Mouse (Mus musculus) urinary bladder, adult 18-20 months (tissue): ENCODE measurements around the gene Glud1.
"Not testable (repeated sequence)": the region's sequence is repeated elsewhere in the genome, so short reads cannot be mapped to it uniquely, and the experiment has no call there.

Source experiments
- DNase-seq, 2 experiments: peaks; one replicate each; pipeline ENCODE4 v3.0.0; 2022; ENCODE audit warnings: low spot score in 2 of 2, mixed read lengths in 2 of 2

The Glud1 gene

DNA sequence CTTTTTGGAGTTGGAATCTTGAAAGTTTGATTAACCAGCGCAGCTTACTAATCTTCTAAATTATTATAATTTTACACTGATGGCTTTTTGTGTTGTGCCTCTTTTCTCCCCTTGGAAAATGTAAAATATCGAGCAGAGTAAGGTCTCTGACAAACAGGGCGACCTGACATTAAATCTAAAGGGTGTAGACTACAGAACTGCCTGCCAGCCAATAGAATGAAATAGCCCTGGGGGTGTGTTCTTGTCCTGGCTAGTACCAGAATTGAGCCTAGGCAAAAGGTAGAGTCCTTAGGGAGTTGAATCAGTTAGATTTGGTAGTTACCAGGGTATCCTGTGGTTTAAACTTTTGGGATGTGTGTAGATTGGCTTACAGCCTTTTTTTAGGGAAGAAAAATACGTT lies 1.2 kb downstream of the Glud1 start:
- DNase-seq = no peak

DNA sequence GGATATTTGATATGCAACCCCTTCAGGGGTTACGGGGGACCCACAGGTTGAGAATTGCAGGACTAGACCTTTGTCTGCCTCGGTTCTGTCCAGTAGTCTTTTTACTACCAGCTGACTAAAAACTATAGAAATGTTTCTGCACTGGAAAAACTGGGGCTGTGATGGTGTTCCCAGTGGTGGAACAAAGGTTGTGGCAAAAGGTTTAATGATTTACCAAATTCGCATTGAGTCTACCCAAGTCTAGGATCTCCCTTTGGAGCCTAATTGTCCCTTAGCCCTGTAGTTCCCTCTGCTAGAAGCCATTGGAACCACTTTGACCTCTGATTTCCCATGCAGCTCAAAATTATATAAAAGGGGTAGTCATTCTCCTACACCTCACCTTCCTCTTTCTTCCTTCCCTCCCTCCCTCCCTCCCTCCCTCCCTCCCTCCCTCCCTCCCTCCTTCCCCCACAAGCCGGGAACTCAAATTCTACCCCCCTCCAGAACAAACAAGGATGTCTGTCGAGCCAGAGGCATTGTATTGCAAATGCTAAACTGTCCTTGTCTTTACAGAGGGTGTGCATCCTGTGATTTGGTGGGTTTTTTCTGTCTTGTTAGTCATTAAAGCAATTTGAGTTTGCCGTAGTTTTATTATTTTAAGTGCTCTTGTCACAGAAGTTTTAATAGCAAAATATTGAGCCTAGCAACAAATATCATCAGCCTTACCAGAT lies 2.0 kb downstream of the Glud1 start:
- DNase-seq = no peak

DNA sequence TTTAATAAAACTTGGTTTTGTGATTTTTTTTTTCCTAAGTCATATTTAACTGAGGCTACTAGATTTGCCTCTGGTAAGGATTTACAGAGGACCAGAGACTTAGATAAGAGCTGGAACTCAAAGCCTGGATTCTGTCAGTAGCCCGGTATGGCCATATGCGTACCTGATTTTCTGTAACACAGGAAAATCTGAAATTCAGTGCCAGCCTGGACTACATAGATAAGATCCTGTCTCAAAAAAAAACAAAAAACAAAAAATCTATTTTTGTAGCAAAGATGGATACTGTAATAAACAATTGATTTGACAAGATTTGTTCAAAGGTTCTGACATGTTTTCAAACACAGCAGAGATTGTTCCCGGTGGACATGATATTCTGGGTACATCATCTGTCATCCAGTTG lies 3.1 kb downstream of the Glud1 start:
- no peak for DNase-seq

DNA sequence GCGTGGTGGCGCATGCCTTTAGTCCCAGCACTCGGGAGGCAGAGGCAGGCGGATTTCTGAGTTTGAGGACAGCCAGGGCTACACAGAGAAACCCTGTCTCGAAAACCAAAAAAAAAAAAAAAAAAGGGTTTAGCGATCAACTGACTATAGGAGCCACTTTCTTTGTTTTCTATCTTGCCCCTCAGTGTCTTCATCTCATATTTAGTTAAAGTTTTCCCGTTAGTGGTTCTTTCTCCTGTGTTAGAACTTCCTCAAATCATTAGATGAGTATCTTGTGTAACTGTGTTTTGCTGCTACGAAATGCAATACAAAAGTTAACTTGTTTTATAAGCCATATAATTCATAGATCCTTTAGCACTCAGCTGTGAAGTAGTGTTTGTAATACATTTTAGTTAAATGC lies 3.9 kb downstream of the Glud1 start:
- not testable (repeated sequence) for DNase-seq

DNA sequence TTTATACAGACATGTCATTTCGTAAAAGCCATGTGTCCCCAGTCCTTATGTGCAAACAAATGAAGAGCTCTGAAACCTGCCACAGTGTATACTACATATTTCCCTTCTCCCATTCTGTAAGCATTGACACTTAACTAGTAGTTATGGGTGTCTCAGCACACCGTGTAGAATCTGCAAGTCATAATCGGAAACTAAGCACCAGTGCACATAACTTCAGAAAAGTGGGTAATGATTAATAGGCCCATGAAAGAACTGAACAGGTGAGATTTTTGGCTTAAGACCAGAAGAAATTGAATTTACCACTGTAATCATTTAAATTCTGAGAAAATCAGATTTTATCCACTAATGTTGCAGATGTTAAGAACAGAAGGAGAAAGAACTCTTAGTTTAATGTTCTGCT lies 4.3 kb downstream of the Glud1 start:
- no peak for DNase-seq

DNA sequence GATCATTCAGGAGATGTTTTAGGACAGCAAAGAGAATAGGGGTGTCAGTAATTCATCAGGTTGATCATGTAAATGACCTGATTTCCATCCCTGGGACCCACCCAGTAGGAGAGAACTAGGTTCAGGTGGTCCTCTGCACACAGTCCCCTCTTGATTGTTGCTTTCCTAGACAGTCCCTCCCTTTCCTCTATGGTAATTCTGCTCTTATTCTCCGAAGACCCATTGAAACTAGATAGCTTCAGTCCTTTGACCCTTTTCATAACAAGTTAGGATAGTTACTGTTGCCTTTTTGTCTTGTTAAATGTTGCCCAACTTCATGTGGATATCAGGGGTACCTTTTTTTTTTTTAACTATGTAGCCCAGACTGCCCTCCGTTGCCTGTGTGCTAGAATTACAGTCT lies 5.8 kb downstream of the Glud1 start:
- no peak for DNase-seq

DNA sequence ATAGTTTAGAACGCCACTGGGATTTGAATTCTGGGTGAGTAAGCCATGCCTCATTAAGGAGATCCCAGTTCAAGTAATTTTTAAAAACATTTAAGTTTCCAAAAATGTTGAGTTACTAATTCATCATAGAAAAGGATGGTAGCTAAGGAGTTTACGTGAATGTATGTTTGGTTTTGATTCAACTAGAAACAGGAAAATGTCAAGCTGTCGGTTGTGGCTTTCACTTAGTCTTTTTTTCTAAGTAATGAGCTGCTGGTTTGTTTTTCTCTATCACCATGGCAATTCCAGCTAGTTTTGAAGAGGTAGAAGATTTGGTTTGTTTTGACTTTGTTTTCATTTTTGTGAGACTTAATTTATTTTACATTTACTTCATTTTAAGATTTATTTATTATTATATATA lies 6.9 kb downstream of the Glud1 start:
- DNase-seq = no peak

DNA sequence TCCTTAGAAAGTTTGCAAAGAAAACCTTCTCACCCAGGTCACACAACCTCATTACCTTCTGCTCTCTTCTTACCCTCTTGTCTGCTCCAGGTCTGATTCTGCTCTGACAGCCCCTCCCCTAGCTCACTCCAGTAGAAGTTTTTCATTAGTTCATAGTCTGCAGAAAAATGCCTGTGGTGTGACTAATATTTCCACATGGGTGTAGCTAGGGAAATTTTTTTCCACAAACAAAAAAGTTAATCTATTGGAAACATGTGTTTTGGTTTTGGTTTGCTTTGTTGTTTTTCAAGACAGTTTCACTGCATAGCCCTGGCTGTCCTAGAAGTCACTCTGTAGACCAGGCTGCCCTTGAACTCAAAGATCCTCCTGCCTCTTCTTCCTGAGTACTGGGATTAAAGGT lies 7.6 kb downstream of the Glud1 start:
- DNase-seq = no peak

DNA sequence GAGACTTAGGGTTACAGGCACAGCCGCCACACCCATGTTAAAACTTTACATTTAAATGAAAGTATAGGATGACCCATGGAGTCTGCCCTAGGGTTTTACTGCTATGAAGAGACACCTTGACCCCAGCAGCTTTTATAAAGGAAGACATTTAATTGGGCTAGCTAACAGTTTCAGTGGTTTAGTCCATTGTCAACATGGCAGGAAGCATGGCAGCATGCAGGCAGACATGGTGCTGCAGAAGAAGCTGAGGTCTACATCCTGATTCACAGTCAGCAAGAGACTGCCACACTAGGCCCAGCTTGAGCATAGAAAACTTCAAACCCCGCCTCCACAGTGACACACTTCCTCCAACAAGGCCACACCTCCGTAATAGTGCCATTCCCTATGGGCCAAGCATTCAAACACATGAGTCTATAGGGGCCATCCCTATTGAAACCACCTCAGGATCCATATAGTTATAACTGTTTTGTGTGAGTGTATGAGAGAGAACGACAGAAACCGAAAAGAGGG lies 13.1 kb downstream of the Glud1 start:
- no peak for DNase-seq

DNA sequence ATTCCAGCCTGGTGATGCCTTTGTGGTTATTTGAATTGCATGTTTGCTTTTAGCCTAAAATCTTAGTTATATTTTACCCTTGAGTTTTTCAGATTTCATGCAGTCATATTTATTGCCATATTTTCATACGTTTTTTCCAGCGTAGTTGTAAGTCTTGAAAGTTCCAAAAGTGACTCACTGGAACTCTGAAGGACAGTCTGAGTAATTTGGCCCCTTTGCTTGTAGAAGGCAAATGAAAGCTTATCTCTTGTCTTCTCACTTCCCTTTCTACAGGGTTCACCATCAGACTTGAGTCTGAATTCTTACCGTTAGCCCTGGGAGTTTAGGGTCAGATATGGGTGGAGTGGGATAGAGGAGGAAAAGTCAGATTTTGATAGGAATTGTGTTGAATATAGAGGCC lies 16.1 kb downstream of the Glud1 start:
- no peak for DNase-seq

DNA sequence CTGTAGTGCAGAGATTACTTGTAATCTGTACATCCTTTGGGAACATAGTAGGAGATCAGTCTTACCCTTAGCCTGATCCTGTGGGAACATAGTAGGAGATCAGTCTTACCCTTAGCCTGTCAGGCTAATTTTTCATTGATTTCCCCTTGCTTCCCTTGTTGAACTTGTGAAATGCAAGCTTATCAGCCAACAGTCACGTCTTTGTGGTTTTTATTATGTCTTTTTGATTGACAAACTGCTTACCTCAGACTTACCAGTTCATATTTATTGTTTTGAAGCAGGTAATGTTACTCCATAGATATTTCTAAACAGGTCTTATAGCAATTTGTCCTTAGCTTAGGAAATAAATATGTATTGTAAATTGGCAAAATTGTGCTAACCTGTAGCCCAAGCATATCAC lies 17.1 kb downstream of the Glud1 start:
- DNase-seq = no peak

DNA sequence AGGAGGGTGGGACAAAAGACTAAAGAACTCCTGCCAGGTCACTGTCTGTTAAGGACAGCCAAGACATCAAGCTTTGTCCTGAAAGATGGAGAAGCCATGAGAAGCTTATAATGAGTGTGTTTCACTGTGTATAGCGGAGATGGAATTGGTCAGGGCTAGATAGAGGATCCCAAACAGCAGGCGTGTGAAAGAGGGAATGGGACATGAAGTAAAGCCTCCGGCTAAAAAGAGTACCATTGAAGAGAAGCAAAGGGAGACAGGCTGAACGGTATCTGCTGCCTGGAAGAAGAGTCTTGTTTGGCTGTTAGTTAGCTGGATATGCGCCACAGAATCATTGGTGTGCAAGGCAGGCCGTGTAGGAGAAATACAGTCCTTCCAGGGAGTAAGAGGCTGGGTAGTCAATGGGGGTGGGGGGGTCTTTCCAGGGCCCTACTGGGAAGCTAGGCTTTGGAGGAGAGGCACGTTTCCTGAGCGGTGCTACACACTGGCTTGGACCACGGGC lies 20.2 kb downstream of the Glud1 start:
- no peak for DNase-seq

DNA sequence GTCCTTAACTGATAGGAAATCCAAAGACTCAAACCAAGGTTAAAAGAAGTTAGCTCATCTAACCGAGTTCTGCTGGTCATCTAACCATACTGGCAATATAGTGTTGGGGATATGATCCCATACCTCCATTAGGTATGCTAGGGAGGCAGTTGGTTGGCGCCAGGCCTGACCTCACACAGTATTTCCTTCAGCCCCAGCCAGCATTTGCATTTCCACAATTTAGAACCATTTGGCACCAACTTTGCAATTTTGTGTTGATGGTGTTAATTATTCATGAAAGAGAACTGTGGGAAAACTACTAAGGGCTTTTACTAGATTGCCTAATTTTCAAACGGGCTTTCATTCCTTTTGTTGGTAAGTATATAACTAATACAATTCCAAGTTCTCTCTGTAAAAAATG lies 21.4 kb downstream of the Glud1 start:
- DNase-seq = no peak

DNA sequence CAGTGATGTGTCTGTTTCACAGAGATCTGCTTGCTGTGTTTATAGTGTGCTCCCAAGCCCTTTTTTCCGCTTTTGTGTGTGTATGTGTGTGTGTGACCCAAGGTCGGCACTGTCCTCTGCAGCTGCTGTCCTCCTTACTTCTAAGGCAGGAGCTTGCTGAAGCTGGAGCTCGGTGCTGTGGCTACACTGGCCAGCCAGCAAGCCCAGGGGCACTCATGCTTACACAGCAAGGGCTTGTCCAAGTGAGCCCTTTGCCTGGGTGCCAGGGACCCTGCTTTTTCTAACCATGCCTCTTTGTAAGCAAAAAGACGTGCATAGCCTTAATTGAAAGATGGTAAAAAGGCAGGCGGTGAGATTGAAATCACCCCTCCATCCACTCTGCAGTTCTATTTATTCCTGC lies 21.9 kb downstream of the Glud1 start:
- no peak for DNase-seq

DNA sequence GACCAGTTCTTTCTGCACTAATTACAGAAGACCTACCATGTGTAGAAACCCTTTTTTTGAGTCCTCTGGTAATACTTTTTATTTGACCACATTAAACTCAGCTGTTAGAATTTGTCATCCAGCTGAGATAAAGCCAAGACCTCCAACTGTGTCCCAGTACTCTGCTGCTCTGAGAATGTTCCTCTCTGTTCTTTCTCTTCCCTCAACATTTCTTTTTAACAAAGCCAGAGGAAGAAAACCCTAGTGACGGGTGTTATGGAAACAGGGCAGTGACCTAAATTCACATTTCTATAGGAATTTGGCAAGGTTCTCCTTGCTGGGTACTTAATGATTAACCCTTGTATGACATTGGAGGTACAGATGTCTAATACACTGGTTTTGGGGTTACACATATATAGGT lies 28.9 kb downstream of the Glud1 start:
- DNase-seq = no peak

DNA sequence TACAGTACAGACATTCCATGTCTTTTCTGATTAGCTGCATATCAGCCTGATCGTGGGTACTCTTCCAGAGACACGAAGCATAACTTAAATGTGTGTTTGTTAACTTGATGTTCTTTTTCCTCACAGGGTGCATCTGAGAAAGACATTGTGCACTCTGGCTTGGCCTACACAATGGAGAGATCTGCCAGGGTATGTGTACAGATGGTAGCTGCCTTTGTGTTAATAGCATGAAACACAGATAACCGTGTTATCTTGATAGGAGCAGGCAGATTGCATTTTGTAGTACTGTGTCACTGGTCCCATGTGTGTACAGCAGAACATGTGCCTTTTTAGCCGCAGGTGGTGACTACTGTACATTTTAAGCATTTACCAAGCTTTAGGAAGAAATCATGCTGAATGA lies 31.5 kb downstream of the Glud1 start:
- no peak for DNase-seq

DNA sequence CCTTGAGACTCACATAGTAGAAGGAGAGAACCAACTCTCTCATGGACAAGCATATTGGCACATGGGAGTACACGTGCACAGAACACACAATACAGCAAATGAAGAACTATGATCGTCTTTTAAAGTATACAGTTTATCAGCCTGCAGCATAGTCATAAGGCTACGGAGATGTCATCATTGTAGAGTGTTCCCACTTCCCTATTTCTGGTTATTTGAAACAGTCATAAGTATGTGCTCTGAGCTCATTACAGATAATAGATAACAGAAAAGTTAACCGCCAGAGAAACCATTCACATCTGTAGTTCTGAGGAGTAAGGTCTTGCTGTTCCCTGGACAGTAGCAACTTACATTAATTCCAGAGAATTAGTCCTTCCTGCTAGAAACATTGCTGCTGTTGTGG lies 32.6 kb downstream of the Glud1 start:
- no peak for DNase-seq

DNA sequence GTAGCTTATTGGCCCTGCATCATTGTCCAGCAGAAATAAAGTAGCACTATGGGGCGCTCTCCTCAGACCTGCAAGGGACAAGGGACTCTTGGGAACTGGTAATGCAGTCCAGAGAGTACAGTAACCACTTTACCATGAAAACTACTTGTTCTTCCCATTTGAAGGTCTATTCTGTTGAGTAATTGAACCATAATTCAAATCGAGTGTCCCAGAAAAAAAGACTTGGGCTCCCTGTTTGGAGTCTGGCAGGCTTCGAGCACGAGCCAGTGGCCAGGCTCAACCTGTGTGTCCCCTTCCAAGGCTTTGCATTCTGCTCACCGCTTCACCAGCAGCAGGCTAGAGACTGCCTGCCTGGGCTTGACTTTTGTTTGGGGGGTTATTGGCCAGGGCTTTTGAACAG lies 33.8 kb downstream of the Glud1 start:
- no peak for DNase-seq

DNA sequence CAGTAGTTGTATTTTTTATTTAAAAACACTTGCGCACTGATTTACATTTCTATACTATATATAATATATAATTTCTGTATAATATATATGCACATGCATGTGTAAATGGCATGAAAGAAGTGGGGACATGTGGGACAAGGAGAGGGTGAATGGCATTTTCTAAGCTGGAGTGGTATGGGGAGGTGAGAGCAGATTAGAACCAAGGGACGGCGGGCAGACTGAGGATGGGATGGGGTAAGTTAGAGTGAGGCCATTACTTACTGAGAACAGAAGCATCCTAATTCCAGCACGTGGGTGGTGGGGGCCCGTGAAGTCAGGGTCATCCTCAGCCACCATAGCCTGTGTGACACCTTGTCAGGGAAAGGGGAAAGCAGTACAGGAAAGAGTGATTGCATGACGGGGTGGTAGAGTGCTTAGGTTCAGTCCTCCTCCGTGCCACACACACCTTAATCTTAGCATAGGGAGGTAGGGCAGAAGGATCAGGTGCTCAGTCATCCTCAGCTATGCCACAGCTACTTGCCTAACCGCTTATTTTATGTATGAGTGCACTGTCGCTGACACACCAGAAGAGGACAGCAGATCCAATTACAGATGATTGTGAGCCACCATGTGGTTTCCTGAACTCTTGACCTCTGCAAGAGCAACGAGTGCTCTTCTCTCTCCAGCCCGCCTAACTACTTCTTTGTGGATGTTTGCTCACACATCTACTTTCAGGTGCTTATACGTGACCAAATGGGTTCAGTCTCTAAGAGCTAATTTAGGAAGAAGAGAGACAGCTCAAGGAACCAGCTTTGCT lies 35.4 kb downstream of the Glud1 start:
- no peak for DNase-seq

DNA sequence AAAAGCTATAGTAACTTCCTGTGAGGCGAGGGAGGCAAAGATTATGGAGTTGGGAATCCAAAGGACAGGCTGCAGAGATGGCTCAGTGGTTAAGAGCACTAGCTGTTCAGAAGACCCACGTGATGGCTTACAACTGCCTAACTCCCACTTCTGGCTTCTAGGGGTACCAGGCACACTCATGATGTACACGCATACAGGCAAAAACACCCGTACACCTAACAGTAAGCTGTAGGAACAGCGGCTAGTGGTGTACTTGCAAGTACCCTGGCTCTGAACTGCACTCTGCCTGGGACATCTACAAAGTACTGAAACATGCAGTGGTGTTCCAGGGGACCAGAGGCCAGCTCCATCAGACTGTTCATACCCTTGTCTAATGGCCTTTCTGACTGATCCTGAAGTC lies 36.6 kb downstream of the Glud1 start:
- DNase-seq = no peak

DNA sequence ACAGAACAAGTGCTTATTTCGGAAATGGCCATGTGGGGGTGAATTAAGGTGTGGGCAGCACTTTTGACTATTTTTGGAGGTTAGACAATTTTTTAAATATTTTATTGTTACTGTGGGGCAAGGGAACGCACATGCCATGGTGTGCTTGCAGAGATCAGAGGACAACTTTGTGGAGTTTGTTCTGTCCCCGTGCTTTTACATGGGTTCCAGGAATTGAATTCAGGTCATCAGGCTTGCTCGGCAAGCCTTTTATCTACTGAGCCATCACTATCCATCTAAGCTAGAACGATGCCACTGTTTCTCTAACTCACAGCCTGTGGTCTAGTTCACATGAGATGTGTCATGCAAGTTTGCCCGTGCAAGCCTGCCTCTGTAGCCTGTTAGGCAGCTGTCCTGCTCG lies 37.8 kb downstream of the Glud1 start:
- no peak for DNase-seq

DNA sequence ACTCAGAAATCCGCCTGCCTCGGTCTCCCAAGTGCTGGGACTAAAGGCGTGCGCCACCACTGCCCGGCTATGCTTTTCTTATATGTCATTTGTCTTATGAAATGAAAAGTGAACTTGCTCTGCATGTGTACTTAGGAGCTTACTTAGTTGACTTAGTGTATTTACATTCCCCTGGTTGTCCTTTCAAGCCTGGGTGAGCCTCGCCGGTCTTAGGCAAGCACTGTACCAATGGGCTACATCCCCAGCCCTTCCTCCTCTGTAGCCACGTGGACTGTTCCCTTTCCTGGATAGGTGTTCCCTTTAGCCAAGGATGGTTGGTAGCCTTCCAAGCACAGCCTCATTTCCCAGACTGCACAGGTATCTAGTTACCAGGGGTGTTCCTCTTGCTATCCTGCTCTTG lies 38.5 kb downstream of the Glud1 start:
- DNase-seq = peak in 1 of 2 experiments; percentile 49

DNA sequence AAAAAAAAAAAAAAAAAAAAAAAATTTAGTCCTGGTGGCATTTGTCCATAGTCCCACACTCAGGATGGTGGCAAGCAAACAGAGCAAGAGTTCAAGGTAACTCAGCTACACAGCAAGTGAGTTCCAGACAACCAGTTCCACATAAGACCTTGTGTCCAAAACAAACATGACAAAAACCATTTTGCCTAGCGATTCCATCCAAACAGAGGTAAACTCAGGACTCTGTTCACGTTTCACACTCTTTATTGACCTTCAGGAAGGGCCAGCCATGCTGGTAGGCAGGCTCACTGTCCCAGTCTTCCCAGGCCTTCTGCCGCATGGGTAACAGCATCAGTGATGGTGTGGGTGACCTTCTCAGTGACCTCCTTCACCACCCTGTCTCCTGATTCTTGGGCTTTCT lies 41.1 kb downstream of the Glud1 start:
- DNase-seq = no peak
